9 mouse cellular contexts compared by ENCODE assay signal in the genomic region with DNA sequence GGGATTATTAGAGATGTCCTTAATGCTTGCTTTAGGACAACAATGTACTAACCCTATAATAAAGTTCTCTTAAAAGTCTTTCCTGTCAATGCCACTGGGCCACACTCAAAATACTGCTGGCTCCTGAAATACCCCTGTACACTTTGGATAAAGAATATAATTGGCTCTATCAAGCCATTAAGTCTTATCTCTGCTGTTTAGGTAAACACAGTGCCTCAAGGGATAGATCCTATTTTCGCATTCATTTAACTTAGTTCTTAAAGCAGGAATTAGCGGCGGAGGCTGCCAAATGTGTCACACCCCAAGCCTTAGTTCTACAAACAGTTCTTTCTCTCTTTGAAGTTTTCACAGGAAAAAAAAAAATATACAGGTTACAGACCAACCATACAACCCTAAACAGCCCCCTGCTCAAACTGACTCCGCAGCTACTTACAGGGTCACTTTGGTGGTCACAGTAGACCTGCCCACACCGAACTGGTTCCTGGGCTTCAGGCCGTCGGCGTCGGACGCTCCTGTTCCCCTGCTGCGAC.
DNase-seq lines count a peak whose midpoint lies in the region; ATAC-seq and TF ChIP-seq lines count a peak whose summit lies in the region.
"Had no signal": no experiment of that assay in that cellular context is flagged by ENCODE, and none has a peak within 500 bp of the region (broad histone marks: within the 10 kb centered on the region; RNA-seq: fewer than 3 reads in every experiment).

No protein-coding gene starts in this region.

- peak overlapping the region; percentile 83 for H3K4me3 ChIP-seq in testis, adult 2 months (ENCODE audit: control insufficient read depth, low read depth, low read length)
- H3K4me3 ChIP-seq in liver, embryonic 11.5 days (ENCODE audit: low read depth, low read length) = peak overlapping the region; percentile 68
- peak overlapping the region; percentile 74 for H3K4me3 ChIP-seq in stomach, postnatal 0 days (ENCODE audit: low read depth, low read length)

- H3K9ac ChIP-seq in liver, embryonic 11.5 days (ENCODE audit: low read depth, low read length) = peak overlapping the region; percentile 30; the same call in 1 of the 2 replicates
- H3K9ac ChIP-seq in stomach, postnatal 0 days (ENCODE audit: low read length) = peak overlapping the region; percentile 69

- WGBS in liver, embryonic 11.5 days = 3% methylated on average over 11 of the region's 11 CpGs
- 5% methylated on average over 11 of the region's 11 CpGs for WGBS in stomach, postnatal 0 days

- H3K27ac ChIP-seq in testis, adult 2 months (ENCODE audit: control insufficient read depth, insufficient read depth, low read depth, low read length) = no peak overlapping the region
- no peak overlapping the region for H3K27ac ChIP-seq in liver, embryonic 11.5 days (ENCODE audit: low read depth, low read length)
- no peak overlapping the region for H3K27ac ChIP-seq in stomach, postnatal 0 days (replicated peaks)

- H3K36me3 ChIP-seq in testis, adult 2 months (ENCODE audit: control insufficient read depth, insufficient read depth, low read length) = no peaks in the 10 kb centered on the region
- no peaks in the 10 kb centered on the region for H3K36me3 ChIP-seq in liver, embryonic 11.5 days (ENCODE audit: control insufficient read depth, insufficient read depth, low read length)
- no peaks in the 10 kb centered on the region for H3K36me3 ChIP-seq in stomach, postnatal 0 days (ENCODE audit: control insufficient read depth, insufficient read depth, low read length)

- H3K4me2 ChIP-seq in liver, embryonic 11.5 days = peak overlapping the region; percentile 83
- H3K4me2 ChIP-seq in stomach, postnatal 0 days (replicated peaks; ENCODE audit: low read depth) = peak overlapping the region; percentile 72

- peaks cover 9% of the 10 kb centered on the region; the same call in 1 of the 2 replicates for H3K4me1 ChIP-seq in testis, adult 2 months (ENCODE audit: control insufficient read depth, insufficient read depth, low read length)
- peaks cover 18% of the 10 kb centered on the region for H3K4me1 ChIP-seq in liver, embryonic 11.5 days (replicated peaks; ENCODE audit: control insufficient read depth, insufficient read depth, low read length)
- peaks cover 3% of the 10 kb centered on the region; the same call in 1 of the 2 replicates for H3K4me1 ChIP-seq in stomach, postnatal 0 days (replicated peaks; ENCODE audit: control insufficient read depth, insufficient read depth)

- no peak for ATAC-seq in liver, embryonic 11.5 days (replicated peaks; ENCODE audit: low FRiP score)
- no peak for ATAC-seq in stomach, postnatal 0 days (ENCODE audit: low FRiP score, low TSS enrichment)

- TF ChIP-seq EP300 in stomach, postnatal 0 days (optimal IDR thresholded peaks at IDR 0.05) = no peak

- TF ChIP-seq POLR2A in testis, adult 2 months (IDR thresholded peaks at IDR 0.05; ENCODE audit: control insufficient read depth, low read depth, low read length) = no peak

- peak; percentile 24 for DNase-seq in embryo, embryonic 10.5 days (ENCODE audit: low spot score)
- no peak for DNase-seq in embryo, embryonic 11 days
- DNase-seq in testis, postnatal 10 days (ENCODE audit: low spot score) = no peak
- DNase-seq in liver, embryonic 11.5 days (ENCODE audit: low spot score) = no peak
- DNase-seq in stomach, postnatal 0 days (ENCODE audit: low spot score) = no peak
- no peak for DNase-seq in thymus, postnatal 4 days
- no peak for DNase-seq in ovary, adult 18-20 months (ENCODE audit: low spot score)
- DNase-seq: cerebellum, adult 8-10 months had no signal

- H3K9me3 ChIP-seq in liver, embryonic 11.5 days (ENCODE audit: control insufficient read depth, low read length) = no peaks in the 10 kb centered on the region
- H3K9me3 ChIP-seq in stomach, postnatal 0 days (ENCODE audit: control insufficient read depth, low read length) = no peaks in the 10 kb centered on the region

- peaks cover 6% of the 10 kb centered on the region for H3K27me3 ChIP-seq in testis, adult 2 months (ENCODE audit: control insufficient read depth, insufficient read depth, low read length)
- H3K27me3 ChIP-seq in liver, embryonic 11.5 days (replicated peaks; ENCODE audit: control insufficient read depth, insufficient read depth, low read length) = peaks cover 64% of the 10 kb centered on the region
- H3K27me3 ChIP-seq in stomach, postnatal 0 days (ENCODE audit: control insufficient read depth, insufficient read depth, low read length) = 0 out of 2 replicates have a peak, but pooled peaks cover 2% of the 10 kb centered on the region

- no peak for TF ChIP-seq CTCF in testis, adult 2 months (IDR thresholded peaks at IDR 0.05; ENCODE audit: control insufficient read depth, insufficient read depth, insufficient replicate concordance, low read depth, low read length)
- TF ChIP-seq CTCF in stomach, postnatal 0 days (IDR thresholded peaks at IDR 0.05; ENCODE audit: low read depth) = no peak
